In the genomic region with DNA sequence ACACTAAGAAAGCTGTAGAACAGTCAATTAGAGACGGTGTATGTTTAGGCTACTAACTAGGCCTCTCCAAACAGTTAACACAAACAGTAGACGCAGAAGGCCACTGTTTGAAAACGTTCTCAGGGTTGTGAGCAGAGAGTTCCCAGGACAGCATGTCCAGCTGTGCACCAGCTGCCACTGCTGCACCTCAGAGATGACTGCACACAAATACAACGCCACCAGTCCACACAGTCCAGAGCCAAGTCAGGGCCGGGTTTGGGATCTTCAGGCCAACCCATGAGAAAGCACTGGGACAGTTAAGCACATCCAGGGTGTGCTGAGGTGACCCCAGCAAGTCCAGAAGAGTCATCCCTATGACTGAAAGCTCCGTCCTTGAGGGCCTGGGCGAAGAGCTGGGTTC, we compare ENCODE assay signal across 9 mouse cellular contexts.
A peak's percentile ranks its signal among the peaks of the same experiment; 100 is the strongest.
DNase-seq lines count a peak whose midpoint lies in the region; ATAC-seq and TF ChIP-seq lines count a peak whose summit lies in the region.
"Had no signal": no experiment of that assay in that cellular context is flagged by ENCODE, and none has a peak within 500 bp of the region (broad histone marks: within the 10 kb centered on the region; RNA-seq: fewer than 3 reads in every experiment).

No protein-coding gene starts in this region.

- no peaks in the 10 kb centered on the region for H3K27me3 ChIP-seq in lung, postnatal 0 days (replicated peaks; ENCODE audit: insufficient read depth, low read length)
- H3K27me3 ChIP-seq in thymus, adult 2 months (ENCODE audit: control insufficient read depth, insufficient read depth, low read length): no peaks in the 10 kb centered on the region

- no peak for TF ChIP-seq POLR2A in embryonic fibroblast, embryonic 13.5 days (IDR thresholded peaks at IDR 0.05; ENCODE audit: low read depth, low read length)
- TF ChIP-seq POLR2A in thymus, adult 2 months (IDR thresholded peaks at IDR 0.05; ENCODE audit: control insufficient read depth, extremely low read depth, insufficient read depth, low read length, poor library complexity): no peak

- H3K4me1 ChIP-seq in embryonic fibroblast, embryonic 13.5 days (ENCODE audit: control insufficient read depth, insufficient read depth, low read length): peaks cover 21% of the 10 kb centered on the region
- peaks cover 36% of the 10 kb centered on the region for H3K4me1 ChIP-seq in lung, postnatal 0 days (ENCODE audit: insufficient read depth, low read depth, low read length)
- no peaks in the 10 kb centered on the region for H3K4me1 ChIP-seq in thymus, adult 2 months (replicated peaks; ENCODE audit: control insufficient read depth, insufficient read depth, low read length)

- 31% methylated on average over 7 of the region's 7 CpGs for WGBS in lung, postnatal 0 days
- WGBS in thymus, adult 2 months: 92% methylated on average over 7 of the region's 7 CpGs

- TF ChIP-seq EP300 in lung, postnatal 0 days (IDR thresholded peaks at IDR 0.05): peak; percentile 31; the same call in 1 of the 2 replicates

- peak overlapping the region; percentile 74 for H3K27ac ChIP-seq in embryonic fibroblast, embryonic 13.5 days (ENCODE audit: insufficient read depth, low read length)
- peak overlapping the region; percentile 80 for H3K27ac ChIP-seq in lung, postnatal 0 days (ENCODE audit: low read length)
- no peak overlapping the region for H3K27ac ChIP-seq in thymus, adult 2 months (ENCODE audit: control insufficient read depth, insufficient read depth, low read length)

- no peak overlapping the region for H3K4me2 ChIP-seq in lung, postnatal 0 days (replicated peaks; ENCODE audit: low read depth, low read length)

- H3K4me3 ChIP-seq in embryonic fibroblast, embryonic 13.5 days (ENCODE audit: insufficient read depth, low read length): no peak overlapping the region
- H3K4me3 ChIP-seq in lung, postnatal 0 days (ENCODE audit: low read depth, low read length): no peak overlapping the region
- no peak overlapping the region for H3K4me3 ChIP-seq in thymus, adult 2 months (ENCODE audit: control insufficient read depth, insufficient read depth, low read length)

- peak; percentile 35 for DNase-seq in adrenal gland, adult 2 months
- no peak for DNase-seq in adrenal gland, postnatal 4 days (ENCODE audit: low spot score in 2 of 2)
- peak; percentile 60 for DNase-seq in heart, postnatal 4 days
- peak; percentile 79 for DNase-seq in lung, postnatal 0 days (ENCODE audit: low spot score)
- DNase-seq in T-cell, adult 2 months (ENCODE audit: low spot score): no peak
- no peak for DNase-seq in layer of hippocampus, postnatal 36 days
- DNase-seq in thymus, adult 2 months: no peak
- DNase-seq: left cerebral cortex, postnatal 4 days had no signal

- peak; percentile 87 for ATAC-seq in lung, postnatal 0 days

- no peak for TF ChIP-seq CTCF in embryonic fibroblast, embryonic 13.5 days (IDR thresholded peaks at IDR 0.05; ENCODE audit: borderline replicate concordance, insufficient read depth, low read length)
- TF ChIP-seq CTCF in lung, postnatal 0 days (IDR thresholded peaks at IDR 0.05): no peak
- no peak for TF ChIP-seq CTCF in thymus, adult 2 months (IDR thresholded peaks at IDR 0.05; ENCODE audit: borderline replicate concordance, control insufficient read depth, extremely low read depth, insufficient read depth, low read length, poor library complexity)

- no peaks in the 10 kb centered on the region for H3K36me3 ChIP-seq in lung, postnatal 0 days (ENCODE audit: insufficient read depth, low read length)
- H3K36me3 ChIP-seq in thymus, adult 2 months (ENCODE audit: control insufficient read depth, insufficient read depth, low read length): no peaks in the 10 kb centered on the region

- H3K9ac ChIP-seq in lung, postnatal 0 days (replicated peaks; ENCODE audit: low read depth): no peak overlapping the region

- H3K9me3 ChIP-seq in lung, postnatal 0 days (ENCODE audit: low read length): no peaks in the 10 kb centered on the region

Comparison
In these comparisons a context has a peak if more than half of its experiments do, and no peak if none do; other contexts are left out.
1. DNase-seq: peak in adrenal gland, adult 2 months (single experiment), heart, postnatal 4 days (single experiment) and lung, postnatal 0 days (single experiment); none in adrenal gland, postnatal 4 days (0 of 2), T-cell, adult 2 months (single experiment), layer of hippocampus, postnatal 36 days (0 of 2) and thymus, adult 2 months (single experiment).